Mouse (Mus musculus) urinary bladder, postnatal 14 days (tissue): ENCODE measurements around the gene Tmem39a.

Source experiments
- DNase-seq: peaks from one replicate; pipeline ENCODE4 v3.0.0; 2021; ENCODE audit warnings: low spot score

Tmem39a gene

DNA sequence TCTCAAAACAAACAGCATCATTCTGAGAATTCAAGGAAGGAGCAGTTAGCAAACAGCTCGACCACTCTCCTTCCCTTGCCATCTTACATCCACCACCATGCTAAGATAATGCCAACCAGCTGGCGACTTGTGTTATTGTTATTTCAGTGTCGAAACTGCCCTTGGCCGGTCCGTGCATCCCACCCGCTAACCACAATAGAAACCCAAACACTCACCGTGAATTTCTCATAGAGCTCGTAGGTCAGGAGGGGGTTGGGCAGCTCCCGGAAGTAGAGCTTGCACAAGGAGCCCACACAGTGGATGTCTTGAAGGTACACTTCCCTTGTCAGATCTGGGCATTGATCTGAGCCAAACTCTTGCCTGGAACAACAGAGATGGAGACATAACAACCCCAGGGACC is 78.2 kb downstream of the Tmem39a start:
- no peak for DNase-seq

- no peak for DNase-seq
These were observed 78.6 kb downstream of the Tmem39a start for GRCm38 (mm10) chr16:38637085-38637484.
